Mouse (Mus musculus) adrenal gland (tissue): ENCODE measurements around the gene Rpl29.

Experiments
- intact Hi-C: fragments of 180-260 bp; cut with DNase I; formaldehyde crosslinking; loops from one replicate; pipeline ENCODE4 v1.15.1; 2025
- long read RNA-seq, 2 experiments: library from polyadenylated mRNA; unstranded; transcript quantifications; one replicate each; pipeline ENCODE4 v2.0.0; 2020; ENCODE audit warnings: borderline replicate concordance in 1 of 2; ENCODE audit not compliant: insufficient replicate concordance in 1 of 2

Rpl29 gene
- long read RNA-seq, experiment 1, transcript Rpl29-204 (3 exons, 845 nt): minor isoform, 6 of 272 reads
- long read RNA-seq, experiment 1, transcript Rpl29-201 (4 exons, 710 nt): minor isoform, 41 of 272 reads
- long read RNA-seq, experiment 1, transcript Rpl29-203 (4 exons, 733 nt): major isoform, 210 of 272 reads
- long read RNA-seq, experiment 1, partial matches to known transcripts: 3 of 272 reads
- long read RNA-seq, experiment 1, other reads (novel, unspliced or antisense): 9 of 272 reads
- long read RNA-seq, experiment 2, transcript Rpl29-203 (4 exons, 733 nt): major isoform, 201 of 248 reads
- long read RNA-seq, experiment 2, transcript Rpl29-204 (3 exons, 845 nt): minor isoform, 5 of 248 reads
- long read RNA-seq, experiment 2, transcript Rpl29-201 (4 exons, 710 nt): minor isoform, 31 of 248 reads
- long read RNA-seq, experiment 2, partial matches to known transcripts: 6 of 248 reads
- long read RNA-seq, experiment 2, other reads (novel, unspliced or antisense): 2 of 248 reads

- intact Hi-C loops: loop anchor here (5.0 kb wide), 1 partner anchor 43 kb away; no protein-coding TSS in a partner anchor
These were observed at the start of gene Rpl29 for GRCm38 (mm10) chr9:106429221-106430014. Rpl29 (plus strand) TSS chr9:106429454.

GRCm38 (mm10) chr9:106386181-106386864 lies 42.9 kb upstream of the Rpl29 start:
- intact Hi-C loops: no loop called here

GRCm38 (mm10) chr9:106392828-106393527 lies 36.3 kb upstream of the Rpl29 start:
- intact Hi-C loops: no loop called here

- intact Hi-C loops: no loop called here
These were observed 35.7 kb upstream of the Rpl29 start for GRCm38 (mm10) chr9:106393548-106393947.

- intact Hi-C loops: no loop called here
These were observed 34.3 kb upstream of the Rpl29 start for GRCm38 (mm10) chr9:106394649-106395602.

GRCm38 (mm10) chr9:106397733-106398132 lies 31.5 kb upstream of the Rpl29 start:
- intact Hi-C loops: no loop called here

GRCm38 (mm10) chr9:106398667-106399311 lies 30.5 kb upstream of the Rpl29 start:
- intact Hi-C loops: no loop called here

- intact Hi-C loops: no loop called here
These were observed 29.4 kb upstream of the Rpl29 start for GRCm38 (mm10) chr9:106399808-106400207.

GRCm38 (mm10) chr9:106402149-106402548 lies 27.1 kb upstream of the Rpl29 start:
- intact Hi-C loops: no loop called here

- intact Hi-C loops: no loop called here
These were observed 26.5 kb upstream of the Rpl29 start for GRCm38 (mm10) chr9:106402607-106403375.

GRCm38 (mm10) chr9:106405275-106405674 lies 24.0 kb upstream of the Rpl29 start:
- intact Hi-C loops: no loop called here

- intact Hi-C loops: no loop called here
These were observed 22.7 kb upstream of the Rpl29 start for GRCm38 (mm10) chr9:106406443-106407078.

GRCm38 (mm10) chr9:106409096-106409495 lies 20.2 kb upstream of the Rpl29 start:
- intact Hi-C loops: no loop called here

- intact Hi-C loops: no loop called here
These were observed 19.1 kb upstream of the Rpl29 start for GRCm38 (mm10) chr9:106410086-106410650.

GRCm38 (mm10) chr9:106411091-106411594 lies 18.1 kb upstream of the Rpl29 start:
- intact Hi-C loops: no loop called here

GRCm38 (mm10) chr9:106411729-106412128 lies 17.5 kb upstream of the Rpl29 start:
- intact Hi-C loops: no loop called here

GRCm38 (mm10) chr9:106412210-106412609 lies 17.0 kb upstream of the Rpl29 start:
- intact Hi-C loops: no loop called here
